Mouse (Mus musculus) forebrain, embryonic 13.5 days (tissue): ENCODE measurements around the gene Khdrbs1. TPM values are rescaled to one million over a fixed set of nuclear protein-coding genes. Genes with fewer than 3 reads are reported as not detected.

Source experiments
- ATAC-seq: fragments of 200-750 bp; cut with Nextera tagmentation; 2 replicates; pipeline ENCODE4 v1.8.0; 2017
- H3K27ac ChIP-seq: fragments of 300-500 bp; sonication (generic); 2 replicates; pipeline ENCODE4 v1.5.1; 2015; ENCODE audit warnings: inconsistent platforms, mild to moderate bottlenecking, moderate library complexity
- H3K27me3 ChIP-seq: fragments of 300-500 bp; sonication (generic); 2 replicates; pipeline ENCODE4 v1.6.1; 2015; ENCODE audit warnings: mild to moderate bottlenecking, inconsistent platforms
- H3K36me3 ChIP-seq: fragments of 300-500 bp; sonication (generic); 2 replicates; pipeline ENCODE4 v1.6.1; 2015; ENCODE audit warnings: mild to moderate bottlenecking, inconsistent platforms; ENCODE audit not compliant: poor library complexity, severe bottlenecking
- H3K4me1 ChIP-seq: fragments of 300-500 bp; sonication (generic); 2 replicates; pipeline ENCODE4 v1.6.1; 2015; ENCODE audit warnings: inconsistent platforms
- H3K4me2 ChIP-seq: fragments of 300-500 bp; sonication (generic); 2 replicates; pipeline ENCODE4 v1.6.1; 2015; ENCODE audit warnings: inconsistent platforms, mild to moderate bottlenecking, moderate library complexity
- H3K4me3 ChIP-seq: fragments of 300-500 bp; sonication (generic); 2 replicates; pipeline ENCODE4 v1.5.1; 2015; ENCODE audit warnings: mild to moderate bottlenecking, inconsistent platforms
- H3K9ac ChIP-seq: fragments of 300-500 bp; sonication (generic); 2 replicates; pipeline ENCODE4 v1.6.1; 2015; ENCODE audit warnings: mild to moderate bottlenecking, inconsistent platforms
- H3K9me3 ChIP-seq: fragments of 300-500 bp; sonication (generic); replicated peaks from 2 replicates; pipeline ENCODE4 v1.6.1; 2016; ENCODE audit warnings: inconsistent platforms
- WGBS: fragments of 180-500 bp; shearing (Covaris S2); methylation state at CpG from one replicate; pipeline ENCODE4 v1.1.7; 2015; 5-methylcytosine and 5-hydroxymethylcytosine counted together
- microRNA-seq: library from miRNA; unstranded; fragments of <30 nt; microRNA quantifications from one replicate; pipeline ENCODE4, GENCODE M21; 2016
- polyA plus RNA-seq: library from polyadenylated mRNA; unstranded; fragments of >200 nt; fragmentation: Nextera tagmentation; extraction: Ambion mirVana; gene quantifications from 2 replicates; pipeline ENCODE4 v1.2.1, GENCODE M21; 2015

Khdrbs1 gene
- polyA plus RNA-seq, 1 experiment from 2014 or later: 190 TPM

DNA sequence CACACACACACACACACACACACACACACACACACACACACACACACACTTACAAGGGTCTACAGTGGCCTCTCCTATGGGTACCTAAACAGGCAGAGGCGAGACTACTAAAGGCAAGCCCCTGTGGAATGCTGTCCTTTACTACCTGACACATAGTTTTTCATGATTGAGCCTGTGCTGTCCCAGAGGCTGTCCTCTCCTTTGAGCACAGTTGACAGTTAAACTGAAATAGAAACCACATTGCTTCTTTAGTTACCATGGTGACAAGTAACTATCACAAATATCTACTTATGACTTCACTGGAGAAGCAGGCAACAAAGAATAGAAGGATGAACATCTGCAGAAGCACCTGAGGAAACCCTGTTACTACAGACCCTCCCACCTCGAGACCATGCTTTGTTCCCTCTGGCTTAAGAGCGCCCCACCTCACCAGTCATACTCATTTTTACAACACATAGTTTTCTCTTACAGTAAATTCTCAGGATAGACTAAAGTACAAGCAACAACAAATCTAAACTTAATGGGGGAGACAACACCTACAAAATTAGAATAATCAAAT is 79.8 kb downstream of the Khdrbs1 start:
- no peak overlapping the region for H3K4me2 ChIP-seq
- H3K27me3 ChIP-seq: no peaks in the 10 kb centered on the region
- no peak overlapping the region for H3K9ac ChIP-seq
- H3K36me3 ChIP-seq: peaks cover 53% of the 10 kb centered on the region
- no peak overlapping the region for H3K27ac ChIP-seq
- H3K4me3 ChIP-seq: no peak overlapping the region
- H3K9me3 ChIP-seq: no peaks in the 10 kb centered on the region
- H3K4me1 ChIP-seq: no peaks in the 10 kb centered on the region
- ATAC-seq: no peak
- WGBS: 81% methylated on average over 3 of the region's 3 CpGs

DNA sequence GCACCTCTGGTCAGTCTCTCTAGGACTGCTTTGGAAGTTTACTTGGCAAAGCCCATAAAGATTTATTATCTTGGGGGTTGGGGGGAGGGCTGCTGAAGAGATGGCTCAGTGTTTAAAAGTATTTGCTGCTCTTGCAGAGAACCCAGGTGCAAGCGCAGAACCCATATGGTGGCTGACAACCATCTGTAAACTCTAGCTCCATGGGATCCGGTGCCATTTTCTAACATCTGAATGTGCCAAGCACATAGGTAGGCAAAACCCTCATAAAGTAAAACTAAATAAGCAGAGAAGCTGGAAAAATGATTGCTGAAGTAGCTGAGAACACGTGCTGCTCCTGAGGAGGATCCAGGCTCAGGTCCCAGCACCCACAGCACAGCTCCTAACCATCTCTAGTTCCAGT is 80.5 kb downstream of the Khdrbs1 start:
- H3K4me3 ChIP-seq: no peak overlapping the region
- H3K9ac ChIP-seq: no peak overlapping the region
- no peaks in the 10 kb centered on the region for H3K9me3 ChIP-seq
- H3K27me3 ChIP-seq: no peaks in the 10 kb centered on the region
- H3K27ac ChIP-seq: no peak overlapping the region
- H3K4me1 ChIP-seq: no peaks in the 10 kb centered on the region
- peaks cover 57% of the 10 kb centered on the region for H3K36me3 ChIP-seq
- 89% methylated on average over 3 of the region's 3 CpGs for WGBS
- ATAC-seq: no peak
- no peak overlapping the region for H3K4me2 ChIP-seq

DNA sequence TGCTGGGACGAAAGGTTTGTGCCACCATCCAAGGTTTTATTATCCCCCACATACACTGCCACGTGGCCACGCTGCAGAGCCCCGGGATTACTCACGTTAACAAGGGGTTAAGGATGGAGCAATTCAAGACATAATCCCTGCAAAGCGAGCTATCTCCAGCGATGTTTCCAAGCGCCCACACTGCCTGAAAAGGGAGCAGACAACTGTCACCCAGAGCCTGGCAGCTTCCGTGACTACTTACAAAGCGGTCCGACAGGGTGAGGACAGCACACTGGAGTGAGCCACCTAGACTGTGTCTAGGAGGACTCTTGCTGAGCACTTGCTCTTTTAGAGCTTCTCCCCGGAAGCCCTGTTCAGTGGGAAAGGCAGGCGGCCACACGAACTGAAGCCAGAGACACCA is 87.3 kb downstream of the Khdrbs1 start:
- Histone ChIP-seq H3K36me3 (peaks cover 94% of the 10 kb centered on the region), H3K4me3 (no peak overlapping the region), H3K4me2 (no peak overlapping the region), H3K9me3 (no peaks in the 10 kb centered on the region), H3K27ac (no peak overlapping the region), H3K9ac (no peak overlapping the region), H3K27me3 (no peaks in the 10 kb centered on the region), H3K4me1 (no peaks in the 10 kb centered on the region)
- WGBS: 91% methylated on average over 14 of the region's 14 CpGs
- no peak for ATAC-seq

Small RNA genes within 50 kb of the gene (microRNA-seq; reads per million reads assigned to microRNA genes)
- gene Gm28017 (not detected), gene Mir7016 (1.1 reads per million)

Other genes starting within 250 kb of the Khdrbs1 start
- gene Marcksl1, start 228.7 kb downstream of the Khdrbs1 start, polyA plus RNA-seq: 1,756 and 1,774 TPM in 2 replicates
- gene Hdac1, start 199.6 kb downstream of the Khdrbs1 start, polyA plus RNA-seq: 189 and 191 TPM in 2 replicates
- 7.6 and 9.2 TPM in 2 replicates for gene Lck, start 168.7 kb downstream of the Khdrbs1 start, polyA plus RNA-seq
- 0.31 and 0.68 TPM in 2 replicates for gene Fam167b, start 163.8 kb downstream of the Khdrbs1 start, polyA plus RNA-seq
- gene Eif3i, start 141.7 kb downstream of the Khdrbs1 start, polyA plus RNA-seq: 251 and 261 TPM in 2 replicates
- 186 and 193 TPM in 2 replicates for gene Tmem234, start 141.6 kb downstream of the Khdrbs1 start, polyA plus RNA-seq
- gene Dcdc2b, start 128.0 kb downstream of the Khdrbs1 start, polyA plus RNA-seq: 2.3 and 4.5 TPM in 2 replicates
- gene Iqcc, start 123.2 kb downstream of the Khdrbs1 start, polyA plus RNA-seq: 30.1 and 31.5 TPM in 2 replicates
- gene Ccdc28b, start 118.4 kb downstream of the Khdrbs1 start, polyA plus RNA-seq: 97.7 and 104 TPM in 2 replicates
- gene Txlna, start 101.2 kb downstream of the Khdrbs1 start, polyA plus RNA-seq: 75.9 and 79.8 TPM in 2 replicates
- gene Kpna6, start 69.5 kb downstream of the Khdrbs1 start, polyA plus RNA-seq: 14.4 and 15.8 TPM in 2 replicates
- 15.5 and 21.1 TPM in 2 replicates for gene Tmem39b, start 45.5 kb downstream of the Khdrbs1 start, polyA plus RNA-seq
- gene Ptp4a2, start 68.9 kb upstream of the Khdrbs1 start, polyA plus RNA-seq: 358 and 389 TPM in 2 replicates
- gene Spocd1, start 186.9 kb upstream of the Khdrbs1 start, polyA plus RNA-seq: not detected in 2 replicates
- 6.4 and 8.3 TPM in 2 replicates for gene Adgrb2, start 242.6 kb upstream of the Khdrbs1 start, polyA plus RNA-seq